Mouse (Mus musculus) olfactory bulb, adult 2 months (tissue): ENCODE results near the gene Gm21905. TPM values are rescaled to one million over a fixed set of nuclear protein-coding genes. Genes with fewer than 3 reads are reported as not detected.

Experiments used
- H3K27ac ChIP-seq: fragments of 200-500 bp; 2 replicates; pipeline ENCODE4 v1.5.1; 2012; ENCODE audit warnings: low read depth, low read length; ENCODE audit not compliant: insufficient read depth
- H3K4me1 ChIP-seq: fragments of 200-500 bp; 2 replicates; pipeline ENCODE4 v1.6.1; 2012; ENCODE audit warnings: low read length; ENCODE audit not compliant: control insufficient read depth, insufficient read depth
- H3K4me3 ChIP-seq: fragments of 200-500 bp; 2 replicates; pipeline ENCODE4 v1.5.1; 2012; ENCODE audit warnings: mild to moderate bottlenecking, low read depth, low read length, moderate library complexity; ENCODE audit not compliant: insufficient read depth
- CTCF ChIP-seq: fragments of 200-500 bp; IDR thresholded peaks from 2 replicates; pipeline ENCODE4 v1.5.1; 2012; ENCODE audit warnings: low read depth, mild to moderate bottlenecking, low read length, moderate library complexity; ENCODE audit not compliant: insufficient read depth
- POLR2A ChIP-seq: fragments of 200-500 bp; IDR thresholded peaks from 2 replicates; pipeline ENCODE4 v1.6.1; 2012; ENCODE audit warnings: mild to moderate bottlenecking, low read depth, low read length, moderate library complexity; ENCODE audit not compliant: insufficient read depth
- WGBS: fragments of 180-500 bp; shearing (Covaris S2); methylation state at CpG from one replicate; pipeline ENCODE4 v1.1.7; 2018; 5-methylcytosine and 5-hydroxymethylcytosine counted together
- polyA plus RNA-seq: library from polyadenylated mRNA; stranded (reverse); fragments of >200 nt; gene quantifications from 2 replicates; pipeline ENCODE4 v1.2.4, GENCODE M21; 2012; ENCODE audit warnings: low replicate concordance; ENCODE audit not compliant: missing spikeins, insufficient read depth, insufficient read length

Gene Gm21905
- polyA plus RNA-seq, 1 experiment: not detected

DNA sequence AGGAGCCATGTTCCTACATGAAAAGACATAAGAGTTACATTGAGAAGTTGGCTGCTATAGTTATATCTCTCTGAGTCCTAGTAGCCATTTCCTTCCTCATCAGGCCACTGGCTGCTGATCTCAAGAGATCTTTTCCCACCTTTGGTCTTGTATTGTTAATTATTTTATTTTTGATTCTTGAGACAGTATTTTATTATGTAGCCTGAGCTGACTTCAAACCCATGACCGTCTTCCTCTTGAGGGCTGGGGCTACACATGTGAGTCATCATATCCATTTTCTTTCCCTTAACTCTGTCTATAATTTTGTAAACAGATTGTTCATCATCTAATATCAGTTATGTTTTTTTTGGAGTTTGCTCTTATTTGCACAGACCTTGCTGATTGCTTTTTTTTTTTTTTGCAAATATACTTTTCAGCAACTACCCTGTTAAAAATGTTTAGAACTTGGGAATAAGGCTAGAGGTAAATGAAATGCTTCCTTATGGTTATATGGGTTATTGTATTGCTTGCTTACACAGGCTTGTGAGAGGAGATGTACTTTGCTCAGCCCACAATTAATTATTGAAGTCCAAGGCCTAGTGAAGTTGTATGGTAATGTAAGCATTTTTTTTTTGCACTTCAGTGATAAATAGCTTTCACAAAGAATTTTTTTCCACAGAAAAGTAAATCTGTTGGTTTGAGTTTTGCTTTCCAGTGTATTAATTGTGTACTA, 2.0 kb downstream of the Gm21905 start:
- H3K4me3 ChIP-seq: no peak overlapping the region
- H3K27ac ChIP-seq: no peak overlapping the region
- 95% methylated on average over 1 of the region's 1 CpGs for WGBS
- TF ChIP-seq CTCF: no peak
- TF ChIP-seq POLR2A: no peak
- no peaks in the 10 kb centered on the region for H3K4me1 ChIP-seq

DNA sequence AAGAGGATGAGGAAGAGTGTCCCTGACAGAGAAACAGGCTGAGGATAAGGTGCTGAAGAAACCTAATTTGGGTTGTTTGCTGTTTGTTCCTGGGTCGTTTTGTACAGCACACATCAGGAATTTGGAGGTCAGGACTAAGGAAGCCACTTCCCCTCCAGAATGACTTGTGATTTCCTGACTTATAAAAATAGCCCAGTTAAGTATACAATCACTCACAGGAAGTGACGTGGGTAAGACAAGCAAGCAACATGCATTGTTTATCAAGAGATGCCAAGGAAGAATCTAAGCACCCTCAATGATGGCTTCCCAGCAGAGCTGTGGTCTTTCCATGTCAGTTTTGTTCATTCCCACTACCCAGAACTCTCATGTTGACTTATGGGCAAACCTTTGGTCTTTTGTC, 3.0 kb downstream of the Gm21905 start:
- no peaks in the 10 kb centered on the region for H3K4me1 ChIP-seq
- TF ChIP-seq POLR2A (no peak), CTCF (no peak)
- no peak overlapping the region for H3K27ac ChIP-seq
- WGBS: 82% methylated on average over 2 of the region's 2 CpGs
- no peak overlapping the region for H3K4me3 ChIP-seq

DNA sequence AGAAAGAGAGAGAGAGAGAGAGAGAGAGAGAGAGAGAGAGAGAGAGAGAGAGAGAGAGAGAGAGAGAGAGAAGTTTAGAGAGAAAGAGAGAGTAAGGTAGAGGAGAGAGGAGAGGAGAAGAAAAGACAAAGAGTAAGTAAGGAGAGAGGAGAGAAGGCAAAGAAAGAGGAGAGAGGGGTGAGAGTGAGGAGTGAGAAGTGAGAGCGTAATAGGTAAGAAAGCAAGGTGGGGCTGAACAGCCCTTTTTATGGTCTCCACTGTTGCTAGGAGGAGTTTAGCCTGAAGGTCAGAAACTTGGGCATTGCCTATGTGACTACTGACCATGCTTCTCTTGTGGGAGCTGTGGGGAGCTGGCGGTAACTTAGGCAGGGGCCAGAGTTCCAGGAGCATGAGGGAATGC, 4.9 kb downstream of the Gm21905 start, which contains the start of gene Gm5108:
Gm5108 (plus strand) TSS at position 301 of the 400 bp plus-strand sequence.
- Histone ChIP-seq H3K27ac (no peak within 1 kb of the TSS), H3K4me3 (no peak within 1 kb of the TSS), H3K4me1 (no peaks in the 10 kb centered on the region)
- 99% methylated on average over 2 of the region's 2 CpGs for WGBS
- TF ChIP-seq CTCF: no peak
- TF ChIP-seq POLR2A: no peak

DNA sequence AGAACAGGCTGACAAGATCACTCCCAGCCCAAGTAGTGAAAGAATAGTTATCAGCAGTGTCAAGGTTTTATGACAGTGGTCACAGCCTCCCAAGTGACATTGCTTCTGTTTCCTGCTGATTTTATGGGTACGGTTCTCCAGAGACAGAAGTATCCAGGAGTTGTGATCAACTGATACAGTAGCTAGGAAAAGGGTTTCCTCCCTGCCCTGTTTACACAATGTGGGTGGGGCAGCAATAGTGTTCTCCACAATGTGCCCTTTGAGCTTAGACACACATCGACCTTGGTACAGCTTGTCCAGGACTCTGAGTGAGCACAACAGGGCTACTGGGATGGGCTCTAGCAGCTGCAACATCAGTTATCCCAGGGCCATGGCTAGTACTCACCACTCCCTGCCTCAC, 14.6 kb downstream of the Gm21905 start:
- H3K4me1 ChIP-seq: no peaks in the 10 kb centered on the region
- no peak overlapping the region for H3K27ac ChIP-seq
- WGBS: 82% methylated on average over 2 of the region's 2 CpGs
- H3K4me3 ChIP-seq: no peak overlapping the region
- TF ChIP-seq CTCF (no peak), POLR2A (no peak)

DNA sequence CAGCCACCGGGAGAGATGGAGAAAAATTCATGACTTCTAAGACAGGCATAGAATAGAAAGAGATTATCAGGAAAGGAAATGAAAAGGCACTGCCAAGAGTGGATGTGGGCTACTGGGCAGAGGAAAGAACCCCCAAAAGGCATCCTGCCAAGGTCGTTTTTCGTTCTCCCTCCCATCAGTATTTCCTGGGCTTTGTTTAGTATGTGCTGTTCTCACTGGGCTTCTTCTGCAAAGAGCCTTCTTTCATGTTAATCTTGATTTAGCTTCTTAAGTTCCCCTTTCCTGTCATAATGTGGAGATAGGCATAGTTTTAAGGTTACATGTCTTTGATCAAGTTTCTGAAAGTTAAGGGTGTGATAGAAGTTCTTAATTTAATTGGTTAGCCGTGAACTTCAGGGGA, 15.6 kb downstream of the Gm21905 start:
- no peaks in the 10 kb centered on the region for H3K4me1 ChIP-seq
- WGBS: 39% methylated on average over 4 of the region's 4 CpGs
- H3K27ac ChIP-seq: no peak overlapping the region
- H3K4me3 ChIP-seq: no peak overlapping the region
- TF ChIP-seq POLR2A (no peak), CTCF (no peak)

DNA sequence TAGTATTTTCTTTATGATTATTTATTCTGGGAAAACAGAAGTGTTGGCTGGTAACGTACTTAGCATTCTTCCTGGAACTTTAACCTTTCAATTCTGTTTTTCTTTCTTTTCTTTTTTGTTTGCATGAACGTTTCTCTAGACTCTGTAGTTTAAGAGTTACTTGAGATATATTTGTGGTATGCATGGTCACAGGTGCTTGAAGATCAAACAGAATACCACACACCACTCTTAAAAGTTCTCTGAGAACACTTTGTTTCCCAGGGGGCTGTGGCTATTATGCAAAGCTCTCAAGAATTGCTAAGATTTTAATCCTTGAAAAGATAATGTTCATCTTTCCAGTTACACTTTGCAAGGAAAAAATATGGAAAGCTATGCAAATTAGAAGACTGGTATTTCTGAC, 41.7 kb downstream of the Gm21905 start:
- WGBS: 64% methylated on average over 2 of the region's 2 CpGs
- H3K4me1 ChIP-seq: no peaks in the 10 kb centered on the region
- no peak overlapping the region for H3K27ac ChIP-seq
- no peak overlapping the region for H3K4me3 ChIP-seq
- TF ChIP-seq POLR2A (no peak), CTCF (no peak)

DNA sequence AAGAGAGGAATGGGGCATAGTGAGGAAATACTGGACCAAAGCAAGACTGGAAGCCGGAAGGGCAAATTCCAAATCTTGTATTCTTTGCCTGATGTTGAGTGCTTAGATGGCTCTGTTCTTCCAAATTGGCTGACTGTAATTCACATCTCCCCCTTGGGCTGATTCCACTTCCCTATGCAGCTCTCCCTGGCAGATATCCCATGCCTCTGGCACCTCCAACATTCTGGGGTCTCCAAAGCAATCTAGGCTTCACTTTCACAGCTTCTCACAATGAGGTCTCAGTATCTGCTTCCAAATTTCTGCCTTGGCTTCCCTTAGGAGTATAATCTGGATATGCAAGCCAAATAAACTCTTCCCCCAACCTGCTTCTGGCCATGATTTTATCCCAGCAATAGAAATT, 47.3 kb downstream of the Gm21905 start:
- WGBS: 81% methylated on average over 1 of the region's 1 CpGs
- TF ChIP-seq CTCF: no peak
- H3K27ac ChIP-seq: no peak overlapping the region
- no peaks in the 10 kb centered on the region for H3K4me1 ChIP-seq
- no peak overlapping the region for H3K4me3 ChIP-seq

DNA sequence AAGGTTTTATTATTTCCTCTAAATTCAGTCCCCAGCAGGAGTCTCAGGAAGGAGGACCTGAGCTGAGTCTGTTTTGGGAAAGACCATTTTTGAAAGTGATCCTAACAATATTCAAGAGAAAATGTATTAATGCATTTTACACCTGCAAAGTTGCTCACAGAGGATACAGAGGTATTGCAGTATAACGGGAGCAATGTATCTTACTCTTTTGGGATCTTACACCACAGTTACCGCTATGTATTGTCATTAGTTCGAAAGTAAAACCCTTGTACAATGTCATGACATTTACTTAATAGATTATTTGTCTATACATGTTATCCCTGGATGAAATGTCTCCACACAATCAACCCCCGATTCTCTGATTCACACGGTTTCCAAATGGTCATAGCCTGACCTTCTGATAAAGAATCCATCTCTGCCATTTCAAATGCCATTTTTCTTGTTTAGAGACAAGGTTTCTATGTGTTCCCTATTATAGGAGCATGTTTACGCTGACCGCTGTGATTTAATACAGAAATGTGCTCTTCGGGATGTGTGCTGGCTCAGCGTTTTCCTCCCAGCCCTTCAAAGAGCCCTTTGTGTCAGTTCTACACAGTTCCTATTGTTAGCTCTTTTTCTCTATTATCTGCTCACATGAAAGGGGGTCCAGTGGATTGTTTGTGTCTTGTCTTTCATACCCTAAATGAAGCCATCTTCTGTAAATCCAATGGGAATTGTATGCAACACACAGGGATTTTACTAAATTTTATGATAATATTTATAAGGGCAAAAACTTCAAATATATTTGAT, 61.6 kb downstream of the Gm21905 start:
- TF ChIP-seq CTCF (no peak), POLR2A (no peak)
- H3K27ac ChIP-seq: no peak overlapping the region
- H3K4me3 ChIP-seq: no peak overlapping the region
- 62% methylated on average over 9 of the region's 9 CpGs for WGBS
- peaks cover 3% of the 10 kb centered on the region; the same call in 1 of the 2 replicates for H3K4me1 ChIP-seq

DNA sequence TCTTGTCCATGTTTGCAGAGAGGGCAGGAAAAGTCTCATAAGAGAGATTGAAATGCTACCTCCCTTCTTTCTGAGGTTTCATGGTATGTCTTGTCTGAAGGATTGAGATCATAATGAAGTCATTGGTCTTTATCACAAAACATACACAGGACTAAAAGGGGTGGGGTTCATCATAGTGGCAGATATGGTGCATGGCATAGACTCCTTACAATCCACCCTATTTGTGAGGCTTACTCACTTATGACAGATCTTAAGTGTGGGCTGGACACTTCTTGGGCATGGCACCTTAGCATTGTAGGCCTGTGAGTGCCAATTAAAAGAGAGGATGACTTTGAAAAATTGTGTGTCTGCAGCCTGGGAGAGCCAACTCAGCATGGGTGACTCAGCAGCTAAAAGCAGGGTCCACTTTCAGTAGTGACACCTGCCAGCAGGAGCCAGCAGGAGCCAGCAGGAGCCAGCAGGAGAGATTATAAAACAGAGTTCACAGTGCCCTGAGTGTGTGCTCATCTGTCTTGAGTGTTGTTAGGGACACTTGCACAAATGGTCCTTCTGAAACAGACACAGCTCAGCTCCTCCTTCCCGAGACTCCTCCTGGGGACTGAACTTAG, 62.6 kb downstream of the Gm21905 start:
- no peak overlapping the region for H3K27ac ChIP-seq
- peaks cover 3% of the 10 kb centered on the region; the same call in 1 of the 2 replicates for H3K4me1 ChIP-seq
- 86% methylated on average over 1 of the region's 1 CpGs for WGBS
- TF ChIP-seq POLR2A: no peak
- no peak for TF ChIP-seq CTCF
- no peak overlapping the region for H3K4me3 ChIP-seq

Other genes starting within 250 kb of the Gm21905 start
- not detected in 2 replicates for gene Atp8a1, start 99.0 kb downstream of the Gm21905 start, polyA plus RNA-seq
- not detected in 2 replicates for gene Gm5108, start 4.8 kb downstream of the Gm21905 start, polyA plus RNA-seq
- not detected in 2 replicates for gene Grxcr1, start 85.4 kb upstream of the Gm21905 start, polyA plus RNA-seq